Mouse (Mus musculus) spleen, adult 2 months (tissue): ENCODE results near the gene Fam167b.

ENCODE experiments used
- CTCF ChIP-seq: fragments of 200-500 bp; IDR thresholded peaks from 2 replicates; pipeline ENCODE4 v1.5.1; 2011; ENCODE audit warnings: mild to moderate bottlenecking, inconsistent platforms; ENCODE audit not compliant: insufficient read depth, insufficient read length, insufficient replicate concordance; ENCODE audit errors: extremely low read depth
- POLR2A ChIP-seq: fragments of 200-500 bp; IDR thresholded peaks from 2 replicates; pipeline ENCODE4 v1.6.1; 2011; ENCODE audit warnings: low read depth, low read length, inconsistent platforms

DNA sequence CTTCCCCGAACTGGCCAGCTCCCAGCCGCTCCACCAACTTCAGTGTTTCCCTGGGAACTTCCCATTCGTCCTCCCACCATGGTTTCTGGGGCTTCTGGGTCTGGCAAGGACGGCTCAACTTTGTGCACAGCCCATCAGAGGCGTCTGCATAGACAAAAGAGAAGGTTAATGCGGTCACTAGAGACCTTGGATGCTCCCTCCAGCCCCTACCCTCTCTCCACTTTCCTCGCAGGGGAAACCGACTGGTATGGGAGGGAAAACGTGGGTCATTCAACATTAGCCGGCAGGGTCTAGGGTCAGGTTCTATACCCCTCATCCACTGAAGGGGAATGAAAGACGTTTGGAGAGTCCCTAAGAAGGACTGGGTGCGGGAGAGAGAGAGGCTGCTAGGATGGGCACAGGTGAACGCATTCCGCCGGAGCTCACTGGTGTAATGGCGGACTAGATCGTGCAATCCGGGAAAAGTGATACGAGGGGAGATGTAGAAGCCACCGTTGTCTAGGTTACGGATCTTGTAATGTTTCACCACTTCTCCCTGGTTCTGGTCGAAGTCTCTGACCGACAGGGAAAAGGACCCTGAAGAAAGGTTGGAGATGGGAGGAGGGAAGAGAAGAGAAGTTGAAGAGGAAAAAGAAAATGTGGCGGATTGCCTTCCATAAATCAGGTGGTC lies 22.4 kb downstream of the Fam167b start:
- TF ChIP-seq POLR2A (no peak), CTCF (no peak)
